Mouse (Mus musculus): ENCODE data around the gene Pax8. TPM values are rescaled to one million over a fixed set of nuclear protein-coding genes. Genes with fewer than 3 reads are reported as not detected.
A peak's percentile ranks its signal among the peaks of the same experiment; 100 is the strongest.

Gene Pax8
- polyA plus RNA-seq, 1 experiment from 2014 or later: 23.4 TPM

GRCm38 (mm10) chr2:24405345-24406012 is 69.9 kb downstream of the Pax8 start:
- Histone ChIP-seq H3K27ac (replicated peaks) (no peak overlapping the region), H3K4me3 (peak overlapping the region; percentile 29), H3K36me3 (no peaks in the 10 kb centered on the region), H3K9ac (peak overlapping the region; percentile 38), H3K4me2 (peak overlapping the region; percentile 61), H3K9me3 (no peaks in the 10 kb centered on the region), H3K4me1 (replicated peaks) (peaks cover 10% of the 10 kb centered on the region; the same call in 1 of the 2 replicates), H3K27me3 (0 out of 2 replicates have a peak, but pooled peaks cover 5% of the 10 kb centered on the region)
- 12% methylated on average over 23 of the region's 23 CpGs for WGBS
- peak; percentile 63 for ATAC-seq (ENCODE audit: low FRiP score, low read depth)

- H3K4me1 ChIP-seq (replicated peaks): peaks cover 6% of the 10 kb centered on the region; the same call in 1 of the 2 replicates
- H3K9me3 ChIP-seq: no peaks in the 10 kb centered on the region
- H3K27ac ChIP-seq (replicated peaks): no peak overlapping the region
- no peak overlapping the region for H3K4me2 ChIP-seq
- H3K36me3 ChIP-seq: no peaks in the 10 kb centered on the region
- 93% methylated on average over 3 of the region's 3 CpGs for WGBS
- H3K4me3 ChIP-seq: no peak overlapping the region
- ATAC-seq (ENCODE audit: low FRiP score, low read depth): no peak
- no peak overlapping the region for H3K9ac ChIP-seq
- 0 out of 2 replicates have a peak, but pooled peaks cover 5% of the 10 kb centered on the region for H3K27me3 ChIP-seq
These were observed 74.7 kb downstream of the Pax8 start for GRCm38 (mm10) chr2:24400711-24401110.

- WGBS: 23% methylated on average over 2 of the region's 2 CpGs
- H3K9ac ChIP-seq: no peak overlapping the region
- H3K4me1 ChIP-seq (replicated peaks): no peaks in the 10 kb centered on the region
- H3K27me3 ChIP-seq: no peaks in the 10 kb centered on the region
- H3K27ac ChIP-seq (replicated peaks): no peak overlapping the region
- H3K36me3 ChIP-seq: no peaks in the 10 kb centered on the region
- H3K9me3 ChIP-seq: no peaks in the 10 kb centered on the region
- no peak for ATAC-seq (ENCODE audit: low FRiP score, low read depth)
- H3K4me3 ChIP-seq: no peak overlapping the region
- H3K4me2 ChIP-seq: no peak overlapping the region
These were observed 78.3 kb downstream of the Pax8 start for GRCm38 (mm10) chr2:24397115-24397514.

GRCm38 (mm10) chr2:24393251-24393650 is 82.1 kb downstream of the Pax8 start:
- Histone ChIP-seq H3K27ac (replicated peaks) (no peak overlapping the region), H3K4me2 (no peak overlapping the region), H3K9ac (no peak overlapping the region), H3K27me3 (no peaks in the 10 kb centered on the region), H3K36me3 (no peaks in the 10 kb centered on the region), H3K9me3 (no peaks in the 10 kb centered on the region), H3K4me3 (no peak overlapping the region), H3K4me1 (replicated peaks) (no peaks in the 10 kb centered on the region)
- 87% methylated on average over 2 of the region's 2 CpGs for WGBS
- ATAC-seq (ENCODE audit: low FRiP score, low read depth): no peak

- Histone ChIP-seq H3K4me2 (no peak overlapping the region), H3K27ac (replicated peaks) (no peak overlapping the region), H3K4me1 (replicated peaks) (no peaks in the 10 kb centered on the region), H3K4me3 (no peak overlapping the region), H3K27me3 (no peaks in the 10 kb centered on the region), H3K9me3 (no peaks in the 10 kb centered on the region), H3K36me3 (no peaks in the 10 kb centered on the region), H3K9ac (no peak overlapping the region)
- WGBS: 92% methylated on average over 4 of the region's 4 CpGs
- ATAC-seq (ENCODE audit: low FRiP score, low read depth): no peak
These were observed 87.8 kb downstream of the Pax8 start for GRCm38 (mm10) chr2:24387361-24388283.

GRCm38 (mm10) chr2:24386964-24387320 is 88.5 kb downstream of the Pax8 start:
- Histone ChIP-seq H3K9ac (no peak overlapping the region), H3K9me3 (no peaks in the 10 kb centered on the region), H3K36me3 (no peaks in the 10 kb centered on the region), H3K27ac (replicated peaks) (no peak overlapping the region), H3K27me3 (no peaks in the 10 kb centered on the region), H3K4me2 (no peak overlapping the region), H3K4me1 (replicated peaks) (no peaks in the 10 kb centered on the region), H3K4me3 (no peak overlapping the region)
- ATAC-seq (ENCODE audit: low FRiP score, low read depth): no peak
- 90% methylated on average over 2 of the region's 2 CpGs for WGBS

- H3K4me2 ChIP-seq: no peak overlapping the region
- no peaks in the 10 kb centered on the region for H3K9me3 ChIP-seq
- H3K36me3 ChIP-seq: no peaks in the 10 kb centered on the region
- no peak overlapping the region for H3K27ac ChIP-seq (replicated peaks)
- no peaks in the 10 kb centered on the region for H3K4me1 ChIP-seq (replicated peaks)
- H3K27me3 ChIP-seq: no peaks in the 10 kb centered on the region
- no peak overlapping the region for H3K9ac ChIP-seq
- WGBS: 89% methylated on average over 21 of the region's 21 CpGs
- no peak for ATAC-seq (ENCODE audit: low FRiP score, low read depth)
- H3K4me3 ChIP-seq: no peak overlapping the region
These were observed 89.0 kb downstream of the Pax8 start for GRCm38 (mm10) chr2:24386158-24386963.

- H3K27me3 ChIP-seq: no peaks in the 10 kb centered on the region
- H3K9ac ChIP-seq: no peak overlapping the region
- H3K36me3 ChIP-seq: no peaks in the 10 kb centered on the region
- H3K27ac ChIP-seq (replicated peaks): no peak overlapping the region
- no peak overlapping the region for H3K4me2 ChIP-seq
- no peaks in the 10 kb centered on the region for H3K4me1 ChIP-seq (replicated peaks)
- H3K9me3 ChIP-seq: no peaks in the 10 kb centered on the region
- H3K4me3 ChIP-seq: no peak overlapping the region
- no peak for ATAC-seq (ENCODE audit: low FRiP score, low read depth)
- 85% methylated on average over 14 of the region's 14 CpGs for WGBS
These were observed 90.1 kb downstream of the Pax8 start for GRCm38 (mm10) chr2:24385111-24385961.

- H3K27me3 ChIP-seq: no peaks in the 10 kb centered on the region
- no peak overlapping the region for H3K9ac ChIP-seq
- H3K4me2 ChIP-seq: no peak overlapping the region
- no peak overlapping the region for H3K27ac ChIP-seq (replicated peaks)
- no peak for ATAC-seq (ENCODE audit: low FRiP score, low read depth)
- H3K4me3 ChIP-seq: no peak overlapping the region
- no peaks in the 10 kb centered on the region for H3K9me3 ChIP-seq
- no peaks in the 10 kb centered on the region for H3K4me1 ChIP-seq (replicated peaks)
- H3K36me3 ChIP-seq: no peaks in the 10 kb centered on the region
These were observed 91.0 kb downstream of the Pax8 start for GRCm38 (mm10) chr2:24384393-24384792.

GRCm38 (mm10) chr2:24383636-24384035 is 91.8 kb downstream of the Pax8 start:
- no peak overlapping the region for H3K27ac ChIP-seq (replicated peaks)
- WGBS: 88% methylated on average over 3 of the region's 3 CpGs

GRCm38 (mm10) chr2:24382456-24383230 is 92.8 kb downstream of the Pax8 start:
- Histone ChIP-seq H3K36me3 (no peaks in the 10 kb centered on the region), H3K27me3 (no peaks in the 10 kb centered on the region), H3K4me2 (no peak overlapping the region), H3K4me3 (no peak overlapping the region), H3K9me3 (no peaks in the 10 kb centered on the region), H3K4me1 (replicated peaks) (no peaks in the 10 kb centered on the region), H3K9ac (no peak overlapping the region), H3K27ac (replicated peaks) (no peak overlapping the region)
- no peak for ATAC-seq (ENCODE audit: low FRiP score, low read depth)
- WGBS: 82% methylated on average over 9 of the region's 9 CpGs

More at GRCm38 (mm10) chr2:24383636-24384035, 91.8 kb downstream of the Pax8 start:
- no peaks in the 10 kb centered on the region for H3K36me3 ChIP-seq
- ATAC-seq (ENCODE audit: low FRiP score, low read depth): no peak
- H3K4me2 ChIP-seq: no peak overlapping the region
- H3K4me1 ChIP-seq (replicated peaks): no peaks in the 10 kb centered on the region
- H3K4me3 ChIP-seq: no peak overlapping the region
- no peaks in the 10 kb centered on the region for H3K9me3 ChIP-seq
- H3K27me3 ChIP-seq: no peaks in the 10 kb centered on the region
- H3K9ac ChIP-seq: no peak overlapping the region

Measured in hindbrain, embryonic 15.5 days (tissue).